9 mouse cellular contexts compared by ENCODE assay signal in genomic region chr9:44485105-44485515, GRCm38 (mm10). TPM values are rescaled to one million over a fixed set of nuclear protein-coding genes. Genes with fewer than 3 reads are reported as not detected.
DNase-seq lines count a peak whose midpoint lies in the region; ATAC-seq and TF ChIP-seq lines count a peak whose summit lies in the region.
"Had no signal": no experiment of that assay in that cellular context is flagged by ENCODE, and none has a peak within 500 bp of the region (broad histone marks: within the 10 kb centered on the region; RNA-seq: fewer than 3 reads in every experiment).

No protein-coding gene starts in this region.

- peak overlapping the region; percentile 96 for H3K27ac ChIP-seq in liver, adult 2 months (replicated peaks; ENCODE audit: insufficient read depth, low read depth, low read length)
- no peak overlapping the region for H3K27ac ChIP-seq in forebrain, embryonic 16.5 days (ENCODE audit: low read length)
- H3K27ac ChIP-seq in neural tube, embryonic 14.5 days (ENCODE audit: low read depth, low read length): no peak overlapping the region

- H3K27me3 ChIP-seq in liver, adult 2 months (ENCODE audit: control insufficient read depth, insufficient read depth, low read length): no peaks in the 10 kb centered on the region
- no peaks in the 10 kb centered on the region for H3K27me3 ChIP-seq in forebrain, embryonic 16.5 days (replicated peaks; ENCODE audit: control insufficient read depth, insufficient read depth, low read length)
- H3K27me3 ChIP-seq in neural tube, embryonic 14.5 days (ENCODE audit: control insufficient read depth, insufficient read depth, low read length): no peaks in the 10 kb centered on the region

- TF ChIP-seq POLR2A in liver, adult 2 months (IDR thresholded peaks at IDR 0.05; ENCODE audit: extremely low read depth, insufficient read depth, low read length): no peak

- no peak for ATAC-seq in forebrain, embryonic 16.5 days
- no peak for ATAC-seq in neural tube, embryonic 14.5 days (ENCODE audit: low read depth)

- H3K36me3 ChIP-seq in liver, adult 2 months (ENCODE audit: control insufficient read depth, insufficient read depth, low read length): no peaks in the 10 kb centered on the region
- H3K36me3 ChIP-seq in forebrain, embryonic 16.5 days (ENCODE audit: control insufficient read depth, insufficient read depth): no peaks in the 10 kb centered on the region
- H3K36me3 ChIP-seq in neural tube, embryonic 14.5 days (ENCODE audit: control insufficient read depth, insufficient read depth, low read length): no peaks in the 10 kb centered on the region

- no peak for TF ChIP-seq CTCF in liver, adult 2 months (IDR thresholded peaks at IDR 0.05; ENCODE audit: low read depth, low read length)

- H3K4me1 ChIP-seq in liver, adult 2 months (ENCODE audit: control insufficient read depth, insufficient read depth, low read length): peaks cover 25% of the 10 kb centered on the region
- H3K4me1 ChIP-seq in forebrain, embryonic 16.5 days (replicated peaks; ENCODE audit: control insufficient read depth, insufficient read depth, low read length): peaks cover 75% of the 10 kb centered on the region
- H3K4me1 ChIP-seq in neural tube, embryonic 14.5 days (ENCODE audit: control insufficient read depth, insufficient read depth, low read length): peaks cover 64% of the 10 kb centered on the region

- H3K79me2 ChIP-seq in liver, adult 2 months (ENCODE audit: control insufficient read depth, insufficient read depth, low read length): peaks cover 18% of the 10 kb centered on the region; the same call in 1 of the 2 replicates

- DNase-seq in liver, adult 2 months (ENCODE audit: extremely low read depth, low read depth, low spot score): peak; percentile 52
- DNase-seq in liver: no peak
- DNase-seq in kidney, postnatal 14 days: peak; percentile 47
- no peak for DNase-seq in layer of hippocampus, postnatal 25 days (ENCODE audit: extremely low spot score in 1 of 2, low spot score in 1 of 2)
- DNase-seq in urinary bladder, postnatal 25 days (ENCODE audit: low spot score): no peak
- no peak for DNase-seq in spleen, postnatal 10 days (ENCODE audit: low spot score in 2 of 2)

- WGBS in liver, adult 2 months: 15% methylated on average over 6 of the region's 6 CpGs
- 21% methylated on average over 6 of the region's 6 CpGs for WGBS in forebrain, embryonic 16.5 days
- WGBS in neural tube, embryonic 14.5 days: 41% methylated on average over 6 of the region's 6 CpGs

- peak overlapping the region; percentile 90 for H3K9ac ChIP-seq in liver, adult 2 months (ENCODE audit: low read depth, low read length)
- peak overlapping the region; percentile 43 for H3K9ac ChIP-seq in forebrain, embryonic 16.5 days (replicated peaks; ENCODE audit: low read depth, low read length)
- H3K9ac ChIP-seq in neural tube, embryonic 14.5 days (replicated peaks; ENCODE audit: low read depth, low read length): peak overlapping the region; percentile 22; the same call in 1 of the 2 replicates

- H3K9me3 ChIP-seq in forebrain, embryonic 16.5 days (ENCODE audit: control insufficient read depth, low read length): no peaks in the 10 kb centered on the region
- no peaks in the 10 kb centered on the region for H3K9me3 ChIP-seq in neural tube, embryonic 14.5 days (ENCODE audit: control insufficient read depth, low read length)

- peak overlapping the region; percentile 88 for H3K4me2 ChIP-seq in forebrain, embryonic 16.5 days (ENCODE audit: low read length)
- H3K4me2 ChIP-seq in neural tube, embryonic 14.5 days (ENCODE audit: low read depth, low read length): peak overlapping the region; percentile 92

- H3K4me3 ChIP-seq in liver, adult 2 months (ENCODE audit: insufficient read depth, low read depth, low read length): peak overlapping the region; percentile 88
- peak overlapping the region; percentile 73 for H3K4me3 ChIP-seq in forebrain, embryonic 16.5 days (replicated peaks; ENCODE audit: low read length)
- peak overlapping the region; percentile 16; the same call in 1 of the 2 replicates for H3K4me3 ChIP-seq in neural tube, embryonic 14.5 days (ENCODE audit: low read depth, low read length)

RNA-seq across cellular contexts. Expression of gene Bcl9l, which starts 2.5 kb away (rescaled TPM):
- total RNA-seq in liver, adult 2 months (2014; rRNA removed): 5.4 and 5.9 TPM in 2 replicates
- polyA plus RNA-seq in liver, adult 2 months (2012; rRNA removed): 26.0 and 27.9 TPM in 2 replicates
- 13.8 and 15.0 TPM in 2 replicates for polyA plus RNA-seq in forebrain, embryonic 16.5 days (2015; fragmentation: Nextera tagmentation; extraction: Ambion mirVana)
- 11.5 and 12.3 TPM in 2 replicates for polyA plus RNA-seq in neural tube, embryonic 14.5 days (2014; fragmentation: Nextera tagmentation; extraction: Ambion mirVana)
- 10 to 100 TPM; 59.2 to 78.1 TPM for total RNA-seq in layer of hippocampus, postnatal 25 days (2021)

RNA-seq across cellular contexts. Expression of gene Upk2, which starts 30.3 kb away (rescaled TPM):
- total RNA-seq in liver, adult 2 months (2014; rRNA removed): not detected in 2 replicates
- not detected in 2 replicates for polyA plus RNA-seq in liver, adult 2 months (2012; rRNA removed)
- not detected in 2 replicates for polyA plus RNA-seq in forebrain, embryonic 16.5 days (2015; fragmentation: Nextera tagmentation; extraction: Ambion mirVana)
- not detected in 2 replicates for polyA plus RNA-seq in neural tube, embryonic 14.5 days (2014; fragmentation: Nextera tagmentation; extraction: Ambion mirVana)
- not detected for total RNA-seq in layer of hippocampus, postnatal 25 days (2021)
- total RNA-seq: heart, postnatal 14 days had no signal

RNA-seq across cellular contexts. Expression of gene Foxr1, which starts 44.2 kb away (rescaled TPM):
- not detected in 2 replicates for total RNA-seq in liver, adult 2 months (2014; rRNA removed)
- not detected in 2 replicates for polyA plus RNA-seq in liver, adult 2 months (2012; rRNA removed)
- polyA plus RNA-seq in forebrain, embryonic 16.5 days (2015; fragmentation: Nextera tagmentation; extraction: Ambion mirVana): not detected in 2 replicates
- polyA plus RNA-seq in neural tube, embryonic 14.5 days (2014; fragmentation: Nextera tagmentation; extraction: Ambion mirVana): not detected in 2 replicates
- not detected for total RNA-seq in layer of hippocampus, postnatal 25 days (2021)
- total RNA-seq: heart, postnatal 14 days had no signal

Comparison
In these comparisons a context has a peak if more than half of its experiments do, and no peak if none do; other contexts are left out.
1. DNase-seq: peak in liver, adult 2 months (single experiment) and kidney, postnatal 14 days (single experiment); none in liver (single experiment), layer of hippocampus, postnatal 25 days (0 of 2), urinary bladder, postnatal 25 days (single experiment) and spleen, postnatal 10 days (0 of 2).
2. H3K4me3 ChIP-seq: peak in every context shown above with its lines; median percentile 88 in liver, adult 2 months; 73 in forebrain, embryonic 16.5 days; 16 in neural tube, embryonic 14.5 days.
3. H3K9ac ChIP-seq: peak in every context shown above with its lines; median percentile 90 in liver, adult 2 months; 43 in forebrain, embryonic 16.5 days; 22 in neural tube, embryonic 14.5 days.